Mouse (Mus musculus): ENCODE data around the gene Mrpl48.

The Mrpl48 gene

DNA sequence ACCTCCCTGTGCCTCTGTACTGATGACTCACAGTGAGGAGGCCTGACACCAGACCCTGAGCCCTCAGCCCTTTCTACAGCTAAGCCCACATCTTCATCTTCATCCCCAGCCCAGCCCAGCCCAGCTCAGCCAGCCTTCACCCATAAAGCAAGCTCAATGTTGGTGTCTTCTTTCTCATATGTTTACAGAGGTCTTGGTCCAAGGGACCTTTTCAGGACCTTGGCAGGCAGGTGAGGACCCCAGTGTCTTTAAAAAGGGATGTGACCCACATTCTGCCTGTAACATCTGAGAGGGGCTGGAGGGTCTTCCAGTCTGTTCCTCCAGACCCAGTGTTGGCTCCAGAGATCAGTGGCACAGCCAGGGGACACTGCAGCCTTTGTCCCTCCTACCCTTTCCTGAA lies 108.6 kb downstream of the Mrpl48 start:
- ChIA-PET CTCF (no interaction called here), POLR2A (interaction anchor here in 3 of 4 experiments (0.5 to 47.4 kb wide), 7 partner anchors 1 to 184 kb away, joined by 3 to 704 read pairs (median 4); partner anchors contain the start of genes Coa4 (in 1 of the 3), Dnajb13 (in 1 of the 3), Ucp2 (in 1 of the 3) and Ucp3 (in 1 of the 3))

GRCm38 (mm10) chr7:100497982-100498381 lies 110.1 kb downstream of the Mrpl48 start:
- POLR2A ChIA-PET, result interaction anchor here in 2 of 4 experiments (1.0 to 21.9 kb wide), 11 partner anchors 7 to 187 kb away, joined by 3 to 704 read pairs (median 3); partner anchors contain the start of genes Coa4 (in 2 of the 2) and Dnajb13 (in 2 of the 2)
- CTCF ChIA-PET, result interaction anchor here in 1 of 4 experiments (0.9 kb wide), 1 partner anchor 23 kb away, joined by 4 read pairs; no protein-coding TSS in a partner anchor

- POLR2A ChIA-PET, result interaction anchor here in 3 of 4 experiments (0.8 to 21.9 kb wide), 17 partner anchors 8 to 209 kb away, joined by 3 to 704 read pairs (median 6); partner anchors contain the start of genes Coa4 (in 2 of the 3), Dnajb13 (in 2 of the 3) and Rab6a (in 1 of the 3)
- CTCF ChIA-PET, result interaction anchor here in 1 of 4 experiments (0.9 kb wide), 1 partner anchor 24 kb away, joined by 4 read pairs; no protein-coding TSS in a partner anchor
Measured at GRCm38 (mm10) chr7:100497402-100497801, 110.7 kb downstream of the Mrpl48 start.

- POLR2A ChIA-PET, result interaction anchor here in 3 of 4 experiments (0.8 to 21.9 kb wide), 24 partner anchors 8 to 209 kb away, joined by 3 to 704 read pairs (median 5); partner anchors contain the start of genes Coa4 (in 2 of the 3), Dnajb13 (in 2 of the 3) and Rab6a (in 1 of the 3)
- CTCF ChIA-PET, result interaction anchor here in 1 of 4 experiments (1.2 kb wide), 1 partner anchor 366 kb away, joined by 4 read pairs; the partner anchor contains the start of gene Relt
Measured at GRCm38 (mm10) chr7:100496791-100497190, 111.3 kb downstream of the Mrpl48 start.

- CTCF ChIA-PET, result interaction anchor here in 2 of 4 experiments (0.7 to 1.6 kb wide), 4 partner anchors 9 to 367 kb away, joined by 3 to 6 read pairs (median 4); partner anchors contain the start of gene Relt (in 1 of the 2)
- POLR2A ChIA-PET, result interaction anchor here in 3 of 4 experiments (0.8 to 21.9 kb wide), 34 partner anchors 9 to 1015 kb away, joined by 3 to 704 read pairs (median 5); partner anchors contain the start of genes Coa4 (in 2 of the 3), C2cd3 (in 1 of the 3), Dnajb13 (in 1 of the 3) and Lipt2 (in 1 of the 3)
Measured at GRCm38 (mm10) chr7:100496371-100496770, 111.7 kb downstream of the Mrpl48 start.

Data from embryonic stem cell, embryonic (primary cell).